Mouse (Mus musculus) kidney, adult 18-20 months (tissue): ENCODE results near the gene Adora2a.
"Not testable (repeated sequence)": the region's sequence is repeated elsewhere in the genome, so short reads cannot be mapped to it uniquely, and the experiment has no call there.

Experiments
- DNase-seq: peaks from one replicate; pipeline ENCODE4 v3.0.0; 2021

The Adora2a gene

GRCm38 (mm10) chr10:75352541-75352940, 35.9 kb downstream of the Adora2a start:
- no peak for DNase-seq

GRCm38 (mm10) chr10:75353838-75354241, 37.2 kb downstream of the Adora2a start:
- not testable (repeated sequence) for DNase-seq

GRCm38 (mm10) chr10:75355341-75355740, 38.7 kb downstream of the Adora2a start:
- no peak for DNase-seq

DNA sequence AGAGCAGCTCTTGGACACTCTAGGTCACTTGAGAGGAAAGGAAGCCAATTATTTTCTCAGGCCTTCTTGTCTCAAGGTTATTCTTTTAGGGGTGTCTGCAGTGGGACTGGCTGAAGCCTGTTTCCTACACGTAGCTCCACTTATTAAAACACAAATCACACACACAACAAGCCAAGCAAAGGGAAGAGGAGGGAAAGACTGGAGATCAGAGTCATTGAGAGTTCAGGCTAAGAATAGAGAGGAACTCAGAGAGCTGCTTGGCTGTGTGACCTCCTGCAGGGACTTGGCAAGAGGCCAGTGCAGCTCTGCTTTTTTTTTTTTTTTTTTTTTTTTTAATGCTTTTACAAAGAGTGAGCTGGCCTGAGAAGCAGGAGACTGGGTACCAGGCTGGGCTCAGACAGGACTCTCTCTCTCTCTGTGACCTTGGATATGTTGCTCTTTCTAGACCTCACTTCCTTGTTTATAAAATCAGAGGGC, 47.6 kb downstream of the Adora2a start:
- DNase-seq: peak; percentile 48

- no peak for DNase-seq
Observed at GRCm38 (mm10) chr10:75364796-75365195, 48.1 kb downstream of the Adora2a start.

GRCm38 (mm10) chr10:75365231-75365633, 48.6 kb downstream of the Adora2a start:
- no peak for DNase-seq

GRCm38 (mm10) chr10:75373655-75374351, 57.1 kb downstream of the Adora2a start:
- peak; percentile 49 for DNase-seq

DNA sequence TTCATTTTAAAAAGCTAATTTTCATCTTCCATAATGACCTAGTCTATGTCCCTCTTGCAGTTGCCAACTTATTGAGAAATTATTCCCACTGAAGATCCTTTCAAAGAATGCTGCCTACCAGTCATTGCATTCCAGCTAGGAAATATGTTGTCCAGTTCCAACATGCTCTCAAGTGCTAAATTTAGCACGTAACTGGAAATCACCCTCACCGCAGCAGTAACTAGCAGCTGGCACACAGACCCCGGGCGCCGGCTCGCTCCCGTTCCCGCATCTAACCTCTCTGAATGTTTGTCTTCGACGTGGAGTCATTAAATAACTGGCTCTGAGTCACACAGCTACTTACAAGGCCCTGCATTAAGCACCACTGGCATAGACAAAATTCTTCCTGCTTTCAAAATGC, 62.0 kb downstream of the Adora2a start:
- DNase-seq: no peak
